ENCODE assay signal across 12 mouse cellular contexts in genomic region chr13:48851719-48852118, GRCm38 (mm10).
"Had no signal": no experiment of that assay in that cellular context is flagged by ENCODE, and none has a peak within 500 bp of the region (broad histone marks: within the 10 kb centered on the region; RNA-seq: fewer than 3 reads in every experiment).

No protein-coding gene starts in this region.

- ATAC-seq: liver, embryonic 12.5 days; midbrain, embryonic 16.5 days had no signal

- H3K27ac ChIP-seq: left cerebral cortex, adult 2 months; limb, embryonic 15.5 days; liver, embryonic 12.5 days; lung, embryonic 15.5 days had no signal

- DNase-seq: kidney, adult 2 months; lung, postnatal 4 days; right cerebral cortex, postnatal 4 days; spleen, adult 18-20 months; thymus, adult 18-20 months had no signal

- H3K27me3 ChIP-seq: limb, embryonic 15.5 days; liver, embryonic 12.5 days; lung, embryonic 15.5 days; neural tube, embryonic 13.5 days had no signal

- H3K36me3 ChIP-seq: limb, embryonic 15.5 days; lung, embryonic 15.5 days; neural tube, embryonic 13.5 days had no signal

- H3K9me3 ChIP-seq: limb, embryonic 15.5 days; liver, embryonic 12.5 days; lung, embryonic 15.5 days; neural tube, embryonic 13.5 days had no signal

- H3K4me2 ChIP-seq: limb, embryonic 15.5 days; liver, embryonic 12.5 days; lung, embryonic 15.5 days; midbrain, embryonic 11.5 days; neural tube, embryonic 13.5 days had no signal

- H3K4me3 ChIP-seq: left cerebral cortex, adult 2 months; limb, embryonic 15.5 days; liver, embryonic 12.5 days; lung, embryonic 15.5 days; neural tube, embryonic 13.5 days had no signal

- H3K9ac ChIP-seq: limb, embryonic 15.5 days; liver, embryonic 12.5 days; lung, embryonic 15.5 days; neural tube, embryonic 13.5 days had no signal
